Mouse (Mus musculus): ENCODE data around the gene Tmem251. TPM values are rescaled to one million over a fixed set of nuclear protein-coding genes. Genes with fewer than 3 reads are reported as not detected.

The Tmem251 gene
- polyA plus RNA-seq, 1 experiment from 2014 or later, result 14.7 TPM

- Histone ChIP-seq H3K9ac (ENCODE audit: low read length) (no peak overlapping the region), H3K36me3 (ENCODE audit: control insufficient read depth, insufficient read depth, low read length) (no peaks in the 10 kb centered on the region), H3K4me3 (ENCODE audit: low read depth, low read length) (peak overlapping the region; percentile 8; the same call in 1 of the 2 replicates), H3K4me1 (replicated peaks; ENCODE audit: control insufficient read depth, insufficient read depth, low read length) (peaks cover 54% of the 10 kb centered on the region), H3K4me2 (ENCODE audit: low read length) (peak overlapping the region; percentile 79), H3K9me3 (ENCODE audit: control insufficient read depth, low read length) (no peaks in the 10 kb centered on the region), H3K27ac (ENCODE audit: low read depth) (no peak overlapping the region), H3K27me3 (replicated peaks; ENCODE audit: control insufficient read depth, insufficient read depth, low read length) (no peaks in the 10 kb centered on the region)
- WGBS, result 87% methylated on average over 5 of the region's 5 CpGs
- no peak for DNase-seq (ENCODE audit: low spot score)
- no peak for ATAC-seq (replicated peaks; ENCODE audit: low FRiP score, low TSS enrichment, low read depth)
These were observed 41.8 kb upstream of the Tmem251 start for GRCm38 (mm10) chr12:102701691-102702207.

GRCm38 (mm10) chr12:102702356-102703110, 41.0 kb upstream of the Tmem251 start:
- ATAC-seq (replicated peaks; ENCODE audit: low FRiP score, low TSS enrichment, low read depth), result no peak
- H3K4me1 ChIP-seq (replicated peaks; ENCODE audit: control insufficient read depth, insufficient read depth, low read length), result peaks cover 50% of the 10 kb centered on the region
- WGBS, result 10% methylated on average over 14 of the region's 15 CpGs

GRCm38 (mm10) chr12:102703111-102703412, 40.5 kb upstream of the Tmem251 start:
- Histone ChIP-seq H3K4me2 (ENCODE audit: low read length) (peak overlapping the region; percentile 79), H3K36me3 (ENCODE audit: control insufficient read depth, insufficient read depth, low read length) (no peaks in the 10 kb centered on the region), H3K9ac (ENCODE audit: low read length) (0 out of 2 replicates have a peak overlapping the region, but pooled peaks have one; percentile 60), H3K27ac (ENCODE audit: low read depth) (peak overlapping the region; percentile 39; the same call in 1 of the 2 replicates), H3K9me3 (ENCODE audit: control insufficient read depth, low read length) (no peaks in the 10 kb centered on the region), H3K4me3 (ENCODE audit: low read depth, low read length) (peak overlapping the region; percentile 65), H3K4me1 (replicated peaks; ENCODE audit: control insufficient read depth, insufficient read depth, low read length) (peaks cover 47% of the 10 kb centered on the region), H3K27me3 (replicated peaks; ENCODE audit: control insufficient read depth, insufficient read depth, low read length) (no peaks in the 10 kb centered on the region)
- DNase-seq (ENCODE audit: low spot score) (peak; percentile 66), ATAC-seq (replicated peaks; ENCODE audit: low FRiP score, low TSS enrichment, low read depth) (no peak)
- WGBS, result 7% methylated on average over 4 of the region's 4 CpGs

More at GRCm38 (mm10) chr12:102702356-102703110, 41.0 kb upstream of the Tmem251 start:
- Histone ChIP-seq H3K27ac (ENCODE audit: low read depth) (peak overlapping the region; percentile 39; the same call in 1 of the 2 replicates), H3K4me3 (ENCODE audit: low read depth, low read length) (peak overlapping the region; percentile 65), H3K27me3 (replicated peaks; ENCODE audit: control insufficient read depth, insufficient read depth, low read length) (no peaks in the 10 kb centered on the region), H3K4me2 (ENCODE audit: low read length) (peak overlapping the region; percentile 79), H3K36me3 (ENCODE audit: control insufficient read depth, insufficient read depth, low read length) (no peaks in the 10 kb centered on the region), H3K9me3 (ENCODE audit: control insufficient read depth, low read length) (no peaks in the 10 kb centered on the region), H3K9ac (ENCODE audit: low read length) (no peak overlapping the region)
- DNase-seq (ENCODE audit: low spot score), result peak; percentile 86

- WGBS, result 48% methylated on average over 6 of the region's 6 CpGs
These were observed 40.1 kb upstream of the Tmem251 start for GRCm38 (mm10) chr12:102703441-102703840.

GRCm38 (mm10) chr12:102703921-102704408, 39.6 kb upstream of the Tmem251 start:
- H3K4me3 ChIP-seq (ENCODE audit: low read depth, low read length), result peak overlapping the region; percentile 65
- ATAC-seq (replicated peaks; ENCODE audit: low FRiP score, low TSS enrichment, low read depth) (no peak), DNase-seq (ENCODE audit: low spot score) (peak; percentile 69)
- H3K9ac ChIP-seq (ENCODE audit: low read length), result peak overlapping the region; percentile 60
- peak overlapping the region; percentile 79 for H3K4me2 ChIP-seq (ENCODE audit: low read length)
- WGBS, result 13% methylated on average over 17 of the region's 17 CpGs
- no peak overlapping the region for H3K27ac ChIP-seq (ENCODE audit: low read depth)
- no peaks in the 10 kb centered on the region for H3K9me3 ChIP-seq (ENCODE audit: control insufficient read depth, low read length)
- peaks cover 38% of the 10 kb centered on the region for H3K4me1 ChIP-seq (replicated peaks; ENCODE audit: control insufficient read depth, insufficient read depth, low read length)
- H3K27me3 ChIP-seq (replicated peaks; ENCODE audit: control insufficient read depth, insufficient read depth, low read length), result no peaks in the 10 kb centered on the region
- H3K36me3 ChIP-seq (ENCODE audit: control insufficient read depth, insufficient read depth, low read length), result no peaks in the 10 kb centered on the region

More at GRCm38 (mm10) chr12:102703441-102703840, 40.1 kb upstream of the Tmem251 start:
- Histone ChIP-seq H3K27ac (ENCODE audit: low read depth) (no peak overlapping the region), H3K9ac (ENCODE audit: low read length) (peak overlapping the region; percentile 60; the same call in 1 of the 2 replicates), H3K36me3 (ENCODE audit: control insufficient read depth, insufficient read depth, low read length) (no peaks in the 10 kb centered on the region), H3K27me3 (replicated peaks; ENCODE audit: control insufficient read depth, insufficient read depth, low read length) (no peaks in the 10 kb centered on the region), H3K4me2 (ENCODE audit: low read length) (peak overlapping the region; percentile 79), H3K4me1 (replicated peaks; ENCODE audit: control insufficient read depth, insufficient read depth, low read length) (peaks cover 44% of the 10 kb centered on the region), H3K9me3 (ENCODE audit: control insufficient read depth, low read length) (no peaks in the 10 kb centered on the region), H3K4me3 (ENCODE audit: low read depth, low read length) (peak overlapping the region; percentile 65)
- DNase-seq (ENCODE audit: low spot score) (no peak), ATAC-seq (replicated peaks; ENCODE audit: low FRiP score, low TSS enrichment, low read depth) (no peak)

- Histone ChIP-seq H3K4me1 (replicated peaks; ENCODE audit: control insufficient read depth, insufficient read depth, low read length) (peaks cover 33% of the 10 kb centered on the region), H3K36me3 (ENCODE audit: control insufficient read depth, insufficient read depth, low read length) (no peaks in the 10 kb centered on the region), H3K9ac (ENCODE audit: low read length) (peak within 1 kb of the TSS; percentile 83), H3K4me2 (ENCODE audit: low read length) (peak within 1 kb of the TSS; percentile 79), H3K4me3 (ENCODE audit: low read depth, low read length) (peak within 1 kb of the TSS; percentile 65), H3K27me3 (replicated peaks; ENCODE audit: control insufficient read depth, insufficient read depth, low read length) (no peaks in the 10 kb centered on the region), H3K27ac (ENCODE audit: low read depth) (peak within 1 kb of the TSS; percentile 84), H3K9me3 (ENCODE audit: control insufficient read depth, low read length) (no peaks in the 10 kb centered on the region)
- DNase-seq (ENCODE audit: low spot score), result peak; percentile 83
- under 1% methylated on average over 82 of the region's 105 CpGs for WGBS
- ATAC-seq (replicated peaks; ENCODE audit: low FRiP score, low TSS enrichment, low read depth), result peak; percentile 94
These were observed 38.9 kb upstream of the Tmem251 start, which contains the start of gene Itpk1 for GRCm38 (mm10) chr12:102704457-102705198. Gene Itpk1, minus strand, starts transcription at chr12:102704930.

GRCm38 (mm10) chr12:102705216-102705871, 38.2 kb upstream of the Tmem251 start:
- H3K4me1 ChIP-seq (replicated peaks; ENCODE audit: control insufficient read depth, insufficient read depth, low read length), result peaks cover 25% of the 10 kb centered on the region
- H3K27me3 ChIP-seq (replicated peaks; ENCODE audit: control insufficient read depth, insufficient read depth, low read length), result no peaks in the 10 kb centered on the region
- H3K27ac ChIP-seq (ENCODE audit: low read depth), result peak overlapping the region; percentile 84
- peak overlapping the region; percentile 79 for H3K4me2 ChIP-seq (ENCODE audit: low read length)
- H3K9me3 ChIP-seq (ENCODE audit: control insufficient read depth, low read length), result no peaks in the 10 kb centered on the region
- H3K9ac ChIP-seq (ENCODE audit: low read length), result peak overlapping the region; percentile 83
- 2% methylated on average over 43 of the region's 45 CpGs for WGBS
- H3K4me3 ChIP-seq (ENCODE audit: low read depth, low read length), result peak overlapping the region; percentile 65
- peak; percentile 81 for ATAC-seq (replicated peaks; ENCODE audit: low FRiP score, low TSS enrichment, low read depth)
- no peaks in the 10 kb centered on the region for H3K36me3 ChIP-seq (ENCODE audit: control insufficient read depth, insufficient read depth, low read length)
- DNase-seq (ENCODE audit: low spot score), result peak; percentile 92

Measured in intestine, embryonic 14.5 days (tissue).